Mouse (Mus musculus) hindbrain, embryonic 13.5 days (tissue): ENCODE measurements around the gene Kcnc4. TPM values are rescaled to one million over a fixed set of nuclear protein-coding genes. Genes with fewer than 3 reads are reported as not detected.

Experiments
- ATAC-seq: fragments of 200-750 bp; cut with Nextera tagmentation; 2 replicates; pipeline ENCODE4 v1.8.0; 2017; ENCODE audit warnings: moderate TSS enrichment; ENCODE audit not compliant: low FRiP score
- H3K27ac ChIP-seq: fragments of 300-500 bp; sonication (generic); 2 replicates; pipeline ENCODE4 v1.5.1; 2015; ENCODE audit warnings: inconsistent platforms, mild to moderate bottlenecking, moderate library complexity
- H3K27me3 ChIP-seq: fragments of 300-500 bp; sonication (generic); 2 replicates; pipeline ENCODE4 v1.6.1; 2015; ENCODE audit warnings: mild to moderate bottlenecking, inconsistent platforms
- H3K36me3 ChIP-seq: fragments of 300-500 bp; sonication (generic); 2 replicates; pipeline ENCODE4 v1.6.1; 2015; ENCODE audit warnings: mild to moderate bottlenecking, inconsistent platforms
- H3K4me1 ChIP-seq: fragments of 300-500 bp; sonication (generic); replicated peaks from 2 replicates; pipeline ENCODE4 v1.6.1; 2015; ENCODE audit warnings: inconsistent platforms
- H3K4me2 ChIP-seq: fragments of 300-500 bp; sonication (generic); 2 replicates; pipeline ENCODE4 v1.6.1; 2015; ENCODE audit warnings: inconsistent platforms, mild to moderate bottlenecking, moderate library complexity
- H3K4me3 ChIP-seq: fragments of 300-500 bp; sonication (generic); 2 replicates; pipeline ENCODE4 v1.5.1; 2015; ENCODE audit warnings: mild to moderate bottlenecking, inconsistent platforms
- H3K9ac ChIP-seq: fragments of 300-500 bp; sonication (generic); 2 replicates; pipeline ENCODE4 v1.6.1; 2015; ENCODE audit warnings: mild to moderate bottlenecking, inconsistent platforms
- H3K9me3 ChIP-seq: fragments of 300-500 bp; sonication (generic); 2 replicates; pipeline ENCODE4 v1.6.1; 2016; ENCODE audit warnings: inconsistent platforms
- WGBS: fragments of 180-500 bp; shearing (Covaris S2); methylation state at CpG from one replicate; pipeline ENCODE4 v1.1.7; 2015; 5-methylcytosine and 5-hydroxymethylcytosine counted together
- polyA plus RNA-seq: library from polyadenylated mRNA; unstranded; fragments of >200 nt; fragmentation: Nextera tagmentation; extraction: Ambion mirVana; gene quantifications from 2 replicates; pipeline ENCODE4 v1.2.1, GENCODE M21; 2015

Gene Kcnc4
- polyA plus RNA-seq, 1 experiment from 2014 or later = 2.3 TPM

DNA sequence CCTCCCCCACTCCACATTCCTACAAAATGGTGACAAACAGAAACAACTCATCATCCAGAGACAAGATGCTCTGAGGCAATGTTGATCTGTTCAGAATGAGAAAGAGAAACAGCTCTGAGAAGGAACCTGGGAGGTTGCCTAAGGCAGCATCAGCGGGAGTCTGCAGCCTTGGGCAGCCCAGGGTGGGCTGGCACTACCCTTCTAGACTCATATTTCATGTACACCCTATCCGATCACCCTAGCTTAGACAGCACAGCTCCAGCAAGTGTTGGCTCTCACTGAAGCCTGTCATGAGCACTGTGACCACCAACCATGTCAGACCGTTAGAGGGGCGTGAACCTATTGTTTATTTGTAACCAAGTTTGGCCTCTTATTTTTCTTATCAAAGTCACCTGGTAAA lies 5.1 kb downstream of the Kcnc4 start:
- Histone ChIP-seq H3K9ac (no peak overlapping the region), H3K9me3 (no peaks in the 10 kb centered on the region), H3K27ac (no peak overlapping the region), H3K36me3 (no peaks in the 10 kb centered on the region), H3K4me1 (peaks cover 17% of the 10 kb centered on the region), H3K4me3 (no peak overlapping the region), H3K4me2 (no peak overlapping the region), H3K27me3 (peaks cover 61% of the 10 kb centered on the region)
- 87% methylated on average over 4 of the region's 4 CpGs for WGBS
- no peak for ATAC-seq

- peaks cover 26% of the 10 kb centered on the region for H3K27me3 ChIP-seq
- no peak for ATAC-seq
- no peak overlapping the region for H3K4me2 ChIP-seq
- H3K9ac ChIP-seq = no peak overlapping the region
- no peak overlapping the region for H3K27ac ChIP-seq
- no peak overlapping the region for H3K4me3 ChIP-seq
- peaks cover 7% of the 10 kb centered on the region for H3K4me1 ChIP-seq
- no peaks in the 10 kb centered on the region for H3K36me3 ChIP-seq
- H3K9me3 ChIP-seq = no peaks in the 10 kb centered on the region
- 77% methylated on average over 3 of the region's 3 CpGs for WGBS
These were observed 12.5 kb downstream of the Kcnc4 start for GRCm38 (mm10) chr3:107446822-107447221.

GRCm38 (mm10) chr3:107443866-107444265 lies 15.5 kb downstream of the Kcnc4 start:
- Histone ChIP-seq H3K9me3 (peaks cover 5% of the 10 kb centered on the region; the same call in 1 of the 2 replicates), H3K4me2 (no peak overlapping the region), H3K27ac (no peak overlapping the region), H3K36me3 (peaks cover 7% of the 10 kb centered on the region; the same call in 1 of the 2 replicates), H3K9ac (no peak overlapping the region), H3K4me3 (no peak overlapping the region), H3K4me1 (peaks cover 7% of the 10 kb centered on the region; the same call in 1 of the 2 replicates), H3K27me3 (peaks cover 22% of the 10 kb centered on the region)
- ATAC-seq = no peak
- WGBS = 71% methylated on average over 5 of the region's 5 CpGs

GRCm38 (mm10) chr3:107442191-107442590 lies 17.2 kb downstream of the Kcnc4 start:
- Histone ChIP-seq H3K9me3 (peaks cover 5% of the 10 kb centered on the region; the same call in 1 of the 2 replicates), H3K27ac (no peak overlapping the region), H3K9ac (no peak overlapping the region), H3K4me3 (no peak overlapping the region), H3K4me1 (peaks cover 7% of the 10 kb centered on the region; the same call in 1 of the 2 replicates), H3K27me3 (peaks cover 22% of the 10 kb centered on the region), H3K4me2 (no peak overlapping the region), H3K36me3 (peaks cover 7% of the 10 kb centered on the region; the same call in 1 of the 2 replicates)
- WGBS = 78% methylated on average over 11 of the region's 11 CpGs
- no peak for ATAC-seq

DNA sequence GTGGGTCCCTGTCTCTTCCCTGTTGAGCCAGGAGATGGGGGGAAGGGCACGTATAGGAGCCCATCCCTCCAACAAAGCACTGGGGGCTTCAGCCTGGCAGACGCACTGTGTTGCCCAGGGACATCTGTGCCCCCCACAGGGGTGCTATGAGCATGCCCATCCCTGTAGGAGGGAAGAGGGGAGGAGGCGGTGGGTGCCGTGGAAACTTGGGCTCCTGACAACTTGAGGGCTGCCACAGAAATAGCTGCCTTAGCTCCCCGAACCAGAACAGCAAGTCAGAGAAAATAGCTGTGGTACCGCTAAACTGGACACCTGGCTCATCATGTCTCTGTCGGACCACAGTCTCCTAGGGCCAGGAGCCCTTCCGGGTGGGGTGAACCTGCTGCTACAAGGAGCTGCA lies 18.0 kb downstream of the Kcnc4 start:
- no peak overlapping the region for H3K4me2 ChIP-seq
- ATAC-seq = no peak
- H3K9ac ChIP-seq = no peak overlapping the region
- H3K4me3 ChIP-seq = no peak overlapping the region
- 79% methylated on average over 8 of the region's 8 CpGs for WGBS
- H3K27ac ChIP-seq = no peak overlapping the region
- H3K4me1 ChIP-seq = peaks cover 14% of the 10 kb centered on the region
- H3K9me3 ChIP-seq = peaks cover 5% of the 10 kb centered on the region; the same call in 1 of the 2 replicates
- H3K27me3 ChIP-seq = peaks cover 22% of the 10 kb centered on the region
- H3K36me3 ChIP-seq = peaks cover 7% of the 10 kb centered on the region; the same call in 1 of the 2 replicates

DNA sequence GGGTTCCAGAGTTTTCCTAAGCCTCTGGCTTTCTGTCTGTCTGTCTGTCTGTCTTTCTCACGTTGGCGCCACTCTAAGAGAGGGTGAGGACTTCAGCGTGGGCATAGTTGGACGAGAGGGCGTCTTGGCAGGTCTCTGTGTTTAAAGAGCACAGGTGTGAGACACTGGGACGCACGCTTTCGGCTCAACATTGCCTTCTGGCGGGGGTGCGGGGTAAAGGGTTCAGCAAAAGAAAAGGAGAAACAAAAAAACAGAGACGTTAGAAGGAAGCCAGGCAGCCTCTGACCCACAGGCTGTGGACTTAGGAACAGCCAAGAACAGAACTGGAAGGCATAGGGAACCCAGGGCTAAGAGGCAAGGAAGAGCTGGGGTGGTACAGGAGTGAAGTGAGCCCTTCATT lies 20.1 kb downstream of the Kcnc4 start:
- Histone ChIP-seq H3K36me3 (peaks cover 7% of the 10 kb centered on the region; the same call in 1 of the 2 replicates), H3K27ac (no peak overlapping the region), H3K4me1 (peaks cover 19% of the 10 kb centered on the region), H3K27me3 (peaks cover 12% of the 10 kb centered on the region), H3K4me2 (no peak overlapping the region), H3K9ac (no peak overlapping the region), H3K4me3 (no peak overlapping the region), H3K9me3 (peaks cover 5% of the 10 kb centered on the region; the same call in 1 of the 2 replicates)
- WGBS = 90% methylated on average over 11 of the region's 11 CpGs
- no peak for ATAC-seq

- H3K4me3 ChIP-seq = no peak overlapping the region
- no peak overlapping the region for H3K9ac ChIP-seq
- peaks cover 5% of the 10 kb centered on the region; the same call in 1 of the 2 replicates for H3K9me3 ChIP-seq
- no peak for ATAC-seq
- peaks cover 7% of the 10 kb centered on the region; the same call in 1 of the 2 replicates for H3K36me3 ChIP-seq
- WGBS = 82% methylated on average over 2 of the region's 2 CpGs
- no peak overlapping the region for H3K4me2 ChIP-seq
- H3K27ac ChIP-seq = no peak overlapping the region
- peaks cover 22% of the 10 kb centered on the region for H3K4me1 ChIP-seq
- H3K27me3 ChIP-seq = no peaks in the 10 kb centered on the region
These were observed 21.7 kb downstream of the Kcnc4 start for GRCm38 (mm10) chr3:107437666-107438065.

GRCm38 (mm10) chr3:107436434-107436833 lies 22.9 kb downstream of the Kcnc4 start:
- Histone ChIP-seq H3K4me3 (no peak overlapping the region), H3K9ac (no peak overlapping the region), H3K4me2 (no peak overlapping the region), H3K36me3 (peaks cover 7% of the 10 kb centered on the region; the same call in 1 of the 2 replicates), H3K9me3 (peaks cover 5% of the 10 kb centered on the region; the same call in 1 of the 2 replicates), H3K4me1 (peaks cover 21% of the 10 kb centered on the region), H3K27ac (peak overlapping the region; percentile 41), H3K27me3 (no peaks in the 10 kb centered on the region)
- no peak for ATAC-seq
- 48% methylated on average over 6 of the region's 6 CpGs for WGBS

DNA sequence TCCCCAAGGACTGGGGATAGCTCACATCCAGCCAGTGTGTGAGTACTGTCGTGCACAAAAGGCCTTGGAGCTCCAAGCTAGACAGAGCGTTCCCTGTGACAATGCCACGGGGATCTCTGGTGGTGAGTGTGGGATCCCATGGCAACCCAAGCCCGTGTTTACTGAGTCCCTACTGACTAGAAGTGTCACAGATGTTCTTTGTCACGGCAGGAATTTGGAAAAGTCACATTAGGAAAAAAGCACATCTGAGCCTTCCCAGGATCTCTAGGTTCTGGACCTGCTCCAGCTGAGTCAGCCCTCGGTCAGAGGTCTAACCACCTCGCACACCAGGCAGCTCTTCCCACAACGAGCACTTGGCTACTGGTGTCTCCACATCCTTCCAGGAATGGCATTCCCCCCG lies 25.7 kb downstream of the Kcnc4 start:
- 0 out of 2 replicates have a peak overlapping the region, but pooled peaks have one; percentile 23 for H3K27ac ChIP-seq
- 39% methylated on average over 9 of the region's 9 CpGs for WGBS
- no peak overlapping the region for H3K9ac ChIP-seq
- H3K9me3 ChIP-seq = no peaks in the 10 kb centered on the region
- H3K4me3 ChIP-seq = no peak overlapping the region
- 0 out of 2 replicates have a peak, but pooled peaks cover 5% of the 10 kb centered on the region for H3K27me3 ChIP-seq
- H3K4me2 ChIP-seq = no peak overlapping the region
- H3K36me3 ChIP-seq = no peaks in the 10 kb centered on the region
- H3K4me1 ChIP-seq = peaks cover 33% of the 10 kb centered on the region
- ATAC-seq = no peak

DNA sequence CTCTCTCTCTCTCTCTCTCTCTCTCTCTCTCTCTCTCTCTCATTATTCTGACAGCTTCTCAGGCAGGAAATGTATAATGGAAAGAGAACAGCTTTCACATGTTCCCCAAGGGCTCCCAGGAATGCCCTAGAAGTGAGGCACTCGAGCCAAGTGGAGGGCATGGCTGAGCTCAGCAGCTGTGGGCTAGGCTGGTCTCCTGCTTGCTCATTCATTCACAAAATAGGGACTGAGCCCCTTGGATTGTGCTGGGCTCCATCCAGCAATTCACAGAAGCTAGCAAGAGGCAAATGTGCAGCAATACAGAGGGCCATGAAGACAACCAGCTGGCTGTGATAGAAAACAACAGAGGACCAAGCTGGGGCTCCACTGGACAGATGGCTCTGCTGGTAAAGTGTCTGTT lies 28.1 kb downstream of the Kcnc4 start:
- WGBS = 9% methylated on average over 1 of the region's 1 CpGs
- H3K27me3 ChIP-seq = 0 out of 2 replicates have a peak, but pooled peaks cover 5% of the 10 kb centered on the region
- H3K9ac ChIP-seq = no peak overlapping the region
- no peak overlapping the region for H3K4me2 ChIP-seq
- peak overlapping the region; percentile 23; the same call in 1 of the 2 replicates for H3K27ac ChIP-seq
- H3K4me1 ChIP-seq = peaks cover 26% of the 10 kb centered on the region
- no peak overlapping the region for H3K4me3 ChIP-seq
- H3K36me3 ChIP-seq = no peaks in the 10 kb centered on the region
- no peaks in the 10 kb centered on the region for H3K9me3 ChIP-seq
- peak; percentile 67 for ATAC-seq

DNA sequence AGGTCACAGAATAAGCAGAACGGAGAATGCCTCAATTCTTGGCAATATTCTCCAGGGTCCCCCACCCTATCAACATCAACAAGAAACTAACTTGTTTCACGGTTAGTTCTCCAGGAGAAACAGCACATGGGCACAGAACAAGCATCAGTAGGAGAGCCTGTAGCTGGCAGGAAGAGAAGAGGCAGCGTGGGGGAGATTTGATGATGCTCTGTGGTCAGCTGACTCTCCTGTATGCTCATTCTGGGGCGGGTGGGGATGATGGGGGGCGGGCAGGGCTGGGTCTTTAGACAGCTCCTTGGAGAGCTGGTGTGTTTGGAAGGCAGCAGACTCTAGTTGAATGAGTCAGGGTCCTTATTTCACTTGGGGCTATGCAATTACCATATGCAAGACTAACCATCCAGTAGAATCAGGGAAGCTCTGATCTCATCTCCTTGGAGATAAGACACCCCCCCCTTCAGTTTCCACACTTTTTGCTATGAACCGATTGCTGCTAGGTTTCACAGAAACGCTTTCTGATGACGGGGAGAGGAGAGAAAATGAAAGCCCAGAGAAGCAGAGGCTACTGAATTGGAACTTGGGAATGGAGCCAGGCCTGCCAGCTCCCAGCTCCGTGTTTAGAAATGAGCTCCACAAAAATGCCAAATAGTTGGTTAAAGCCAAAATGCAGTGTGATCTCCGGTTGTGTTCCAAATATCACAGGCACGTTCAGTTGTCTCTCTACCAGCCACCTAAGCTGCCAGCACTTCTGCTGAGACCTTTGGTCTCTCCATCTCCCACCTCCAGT lies 34.9 kb downstream of the Kcnc4 start:
- H3K27me3 ChIP-seq = 0 out of 2 replicates have a peak, but pooled peaks cover 5% of the 10 kb centered on the region
- WGBS = 68% methylated on average over 11 of the region's 11 CpGs
- peak; percentile 46; the same call in 1 of the 2 replicates for ATAC-seq

GRCm38 (mm10) chr3:107420156-107420555 lies 39.2 kb downstream of the Kcnc4 start:
- Histone ChIP-seq H3K36me3 (no peaks in the 10 kb centered on the region), H3K9me3 (no peaks in the 10 kb centered on the region), H3K4me2 (no peak overlapping the region), H3K27me3 (no peaks in the 10 kb centered on the region), H3K27ac (no peak overlapping the region), H3K4me3 (no peak overlapping the region), H3K4me1 (no peaks in the 10 kb centered on the region), H3K9ac (no peak overlapping the region)
- WGBS = 50% methylated on average over 2 of the region's 2 CpGs
- no peak for ATAC-seq

More for the DNA sequence above, 34.9 kb downstream of the Kcnc4 start:
- H3K4me3 ChIP-seq = no peak overlapping the region
- no peak overlapping the region for H3K27ac ChIP-seq
- no peak overlapping the region for H3K4me2 ChIP-seq
- H3K36me3 ChIP-seq = no peaks in the 10 kb centered on the region
- no peaks in the 10 kb centered on the region for H3K9me3 ChIP-seq
- no peak overlapping the region for H3K9ac ChIP-seq
- no peaks in the 10 kb centered on the region for H3K4me1 ChIP-seq
